In genomic region chr5:125073896-125074295, GRCm38 (mm10) we compare ENCODE assay signal across 14 mouse cellular contexts.
A peak's percentile ranks its signal among the peaks of the same experiment; 100 is the strongest.
DNase-seq lines count a peak whose midpoint lies in the region; ATAC-seq and TF ChIP-seq lines count a peak whose summit lies in the region.
"Had no signal": no experiment of that assay in that cellular context is flagged by ENCODE, and none has a peak within 500 bp of the region (broad histone marks: within the 10 kb centered on the region; RNA-seq: fewer than 3 reads in every experiment).

No protein-coding gene starts in this region.

- TF ChIP-seq EP300 in lung, postnatal 0 days (IDR thresholded peaks at IDR 0.05): no peak

- H3K4me1 ChIP-seq in lung, postnatal 0 days (ENCODE audit: insufficient read depth, low read depth, low read length): peaks cover 33% of the 10 kb centered on the region
- H3K4me1 ChIP-seq in megakaryocyte, embryonic 14.5 days: peaks cover 83% of the 10 kb centered on the region

- no peaks in the 10 kb centered on the region for H3K27me3 ChIP-seq in lung, postnatal 0 days (replicated peaks; ENCODE audit: insufficient read depth, low read length)
- peaks cover 19% of the 10 kb centered on the region for H3K27me3 ChIP-seq in megakaryocyte, embryonic 14.5 days (replicated peaks)
- H3K27me3 ChIP-seq: liver, embryonic 12.5 days; neural tube, embryonic 15.5 days had no signal

- no peak overlapping the region for H3K4me3 ChIP-seq in gastrocnemius, adult 2 months
- no peak overlapping the region for H3K4me3 ChIP-seq in lung, postnatal 0 days (ENCODE audit: low read depth, low read length)
- H3K4me3 ChIP-seq in megakaryocyte, embryonic 14.5 days (replicated peaks): peak overlapping the region; percentile 38
- H3K4me3 ChIP-seq in left cerebral cortex, adult 2 months: no peak overlapping the region
- H3K4me3 ChIP-seq: liver, embryonic 12.5 days; neural tube, embryonic 15.5 days had no signal

- 0 out of 2 replicates have a peak, but pooled peaks cover 13% of the 10 kb centered on the region for H3K36me3 ChIP-seq in lung, postnatal 0 days (ENCODE audit: insufficient read depth, low read length)
- peaks cover 84% of the 10 kb centered on the region for H3K36me3 ChIP-seq in megakaryocyte, embryonic 14.5 days (replicated peaks; ENCODE audit: low read length)

- H3K9ac ChIP-seq in lung, postnatal 0 days (replicated peaks; ENCODE audit: low read depth): no peak overlapping the region
- H3K9ac ChIP-seq: hindbrain, embryonic 14.5 days; liver, embryonic 12.5 days; neural tube, embryonic 15.5 days had no signal

- TF ChIP-seq CTCF in gastrocnemius, adult 2 months (IDR thresholded peaks at IDR 0.05): no peak
- no peak for TF ChIP-seq CTCF in lung, postnatal 0 days (IDR thresholded peaks at IDR 0.05)
- no peak for TF ChIP-seq CTCF in left cerebral cortex, adult 2 months (IDR thresholded peaks at IDR 0.05)

- WGBS in lung, postnatal 0 days: 84% methylated on average over 8 of the region's 8 CpGs

- H3K27ac ChIP-seq in gastrocnemius, adult 2 months: peak overlapping the region; percentile 78
- H3K27ac ChIP-seq in lung, postnatal 0 days (ENCODE audit: low read length): 0 out of 2 replicates have a peak overlapping the region, but pooled peaks have one; percentile 4
- no peak overlapping the region for H3K27ac ChIP-seq in left cerebral cortex, adult 2 months
- H3K27ac ChIP-seq: hindbrain, embryonic 14.5 days; liver, embryonic 12.5 days had no signal

- no peak overlapping the region for H3K4me2 ChIP-seq in lung, postnatal 0 days (replicated peaks; ENCODE audit: low read depth, low read length)
- H3K4me2 ChIP-seq: hindbrain, embryonic 14.5 days; liver, embryonic 12.5 days; neural tube, embryonic 15.5 days had no signal

- intact Hi-C loops in gastrocnemius, adult 2 months (cut with DNase I): no loop called here
- intact Hi-C loops in left cerebral cortex, adult 2 months (cut with DNase I): no loop called here

- H3K9me3 ChIP-seq in lung, postnatal 0 days (ENCODE audit: low read length): no peaks in the 10 kb centered on the region
- H3K9me3 ChIP-seq in megakaryocyte, embryonic 14.5 days: no peaks in the 10 kb centered on the region
- H3K9me3 ChIP-seq: liver, embryonic 12.5 days; neural tube, embryonic 15.5 days had no signal

- ATAC-seq in lung, postnatal 0 days: no peak

- peak; percentile 57 for DNase-seq in gastrocnemius, adult 2 months
- DNase-seq in gastrocnemius, postnatal 25 days: no peak
- no peak for DNase-seq in lung, postnatal 0 days (ENCODE audit: low spot score)
- DNase-seq in lung, postnatal 14 days: no peak
- peak; percentile 40 for DNase-seq in MN1 (ENCODE audit: low spot score)
- no peak for DNase-seq in left cerebral cortex, adult 2 months (ENCODE audit: extremely low spot score in 1 of 2, low spot score in 2 of 2)
- DNase-seq: cerebellum, adult 18-20 months; gastrocnemius, postnatal 36 days; right cerebral cortex, adult 18-20 months; thymus, adult 18-20 months had no signal

Comparison
In these comparisons a context has a peak if more than half of its experiments do, and no peak if none do; other contexts are left out.
1. DNase-seq: peak in gastrocnemius, adult 2 months (single experiment) and MN1 (single experiment); none in gastrocnemius, postnatal 25 days (single experiment), lung, postnatal 0 days (single experiment), lung, postnatal 14 days (single experiment) and left cerebral cortex, adult 2 months (0 of 2).